Mouse (Mus musculus): ENCODE results near the gene Bloc1s3. TPM values are rescaled to one million over a fixed set of nuclear protein-coding genes. Genes with fewer than 3 reads are reported as not detected.

Gene Bloc1s3
- 4.8 TPM for polyA plus RNA-seq (2014; fragmentation: Illumina TruSeq; extraction: RNeasy Lipid Tissue Mini Kit (QIAGEN cat#74804); ENCODE audit: low read depth, low replicate concordance)

GRCm38 (mm10) chr7:19508150-19508923, at the start of gene Bloc1s3, which contains the start of gene Trappc6a:
Bloc1s3 (minus strand) TSS chr7:19508367.
Trappc6a (plus strand) TSS chr7:19508395.

GRCm38 (mm10) chr7:19517652-19518365, 9.6 kb upstream of the Bloc1s3 start, which contains the start of gene Nkpd1:
Nkpd1 (plus strand) TSS chr7:19517838.

GRCm38 (mm10) chr7:19462884-19463381, 45.2 kb downstream of the Bloc1s3 start, which contains the start of gene Exoc3l2:
Exoc3l2 (plus strand) TSS chr7:19463331.

GRCm38 (mm10) chr7:19458591-19459111, 49.5 kb downstream of the Bloc1s3 start, which contains the start of gene Mark4:
Mark4 (minus strand) TSS chr7:19458821.

Other genes with a start within 250 kb of the Bloc1s3 start
- 16.0 TPM for gene Vasp, start 236.6 kb downstream of the Bloc1s3 start, polyA plus RNA-seq (2014; fragmentation: Illumina TruSeq; extraction: RNeasy Lipid Tissue Mini Kit (QIAGEN cat#74804); ENCODE audit: low read depth, low replicate concordance)
- gene Ppm1n, start 228.3 kb downstream of the Bloc1s3 start, polyA plus RNA-seq (2014; fragmentation: Illumina TruSeq; extraction: RNeasy Lipid Tissue Mini Kit (QIAGEN cat#74804); ENCODE audit: low read depth, low replicate concordance): not detected
- 0.28 TPM for gene Rtn2, start 225.7 kb downstream of the Bloc1s3 start, polyA plus RNA-seq (2014; fragmentation: Illumina TruSeq; extraction: RNeasy Lipid Tissue Mini Kit (QIAGEN cat#74804); ENCODE audit: low read depth, low replicate concordance)
- 0.20 TPM for gene Fosb, start 198.3 kb downstream of the Bloc1s3 start, polyA plus RNA-seq (2014; fragmentation: Illumina TruSeq; extraction: RNeasy Lipid Tissue Mini Kit (QIAGEN cat#74804); ENCODE audit: low read depth, low replicate concordance)
- gene Ercc1, start 163.6 kb downstream of the Bloc1s3 start, polyA plus RNA-seq (2014; fragmentation: Illumina TruSeq; extraction: RNeasy Lipid Tissue Mini Kit (QIAGEN cat#74804); ENCODE audit: low read depth, low replicate concordance): not detected
- 1.2 TPM for gene Cd3eap, start 148.9 kb downstream of the Bloc1s3 start, polyA plus RNA-seq (2014; fragmentation: Illumina TruSeq; extraction: RNeasy Lipid Tissue Mini Kit (QIAGEN cat#74804); ENCODE audit: low read depth, low replicate concordance)
- not detected for gene Ppp1r13l, start 148.6 kb downstream of the Bloc1s3 start, polyA plus RNA-seq (2014; fragmentation: Illumina TruSeq; extraction: RNeasy Lipid Tissue Mini Kit (QIAGEN cat#74804); ENCODE audit: low read depth, low replicate concordance)
- not detected for gene Ercc2, start 126.4 kb downstream of the Bloc1s3 start, polyA plus RNA-seq (2014; fragmentation: Illumina TruSeq; extraction: RNeasy Lipid Tissue Mini Kit (QIAGEN cat#74804); ENCODE audit: low read depth, low replicate concordance)
- not detected for gene Klc3, start 104.3 kb downstream of the Bloc1s3 start, polyA plus RNA-seq (2014; fragmentation: Illumina TruSeq; extraction: RNeasy Lipid Tissue Mini Kit (QIAGEN cat#74804); ENCODE audit: low read depth, low replicate concordance)
- not detected for gene Ckm, start 103.6 kb downstream of the Bloc1s3 start, polyA plus RNA-seq (2014; fragmentation: Illumina TruSeq; extraction: RNeasy Lipid Tissue Mini Kit (QIAGEN cat#74804); ENCODE audit: low read depth, low replicate concordance)
- gene Mark4, start 49.5 kb downstream of the Bloc1s3 start, polyA plus RNA-seq (2014; fragmentation: Illumina TruSeq; extraction: RNeasy Lipid Tissue Mini Kit (QIAGEN cat#74804); ENCODE audit: low read depth, low replicate concordance): 0.89 TPM
- gene Exoc3l2, start 45.0 kb downstream of the Bloc1s3 start, polyA plus RNA-seq (2014; fragmentation: Illumina TruSeq; extraction: RNeasy Lipid Tissue Mini Kit (QIAGEN cat#74804); ENCODE audit: low read depth, low replicate concordance): 1.4 TPM
- not detected for gene Trappc6a, start within 50 bp of the Bloc1s3 start, polyA plus RNA-seq (2014; fragmentation: Illumina TruSeq; extraction: RNeasy Lipid Tissue Mini Kit (QIAGEN cat#74804); ENCODE audit: low read depth, low replicate concordance)
- gene Nkpd1, start 9.5 kb upstream of the Bloc1s3 start, polyA plus RNA-seq (2014; fragmentation: Illumina TruSeq; extraction: RNeasy Lipid Tissue Mini Kit (QIAGEN cat#74804); ENCODE audit: low read depth, low replicate concordance): not detected
- 0.49 TPM for gene Ppp1r37, start 54.7 kb upstream of the Bloc1s3 start, polyA plus RNA-seq (2014; fragmentation: Illumina TruSeq; extraction: RNeasy Lipid Tissue Mini Kit (QIAGEN cat#74804); ENCODE audit: low read depth, low replicate concordance)
- not detected for gene Zfp296, start 68.9 kb upstream of the Bloc1s3 start, polyA plus RNA-seq (2014; fragmentation: Illumina TruSeq; extraction: RNeasy Lipid Tissue Mini Kit (QIAGEN cat#74804); ENCODE audit: low read depth, low replicate concordance)
- 19.0 TPM for gene Gemin7, start 69.2 kb upstream of the Bloc1s3 start, polyA plus RNA-seq (2014; fragmentation: Illumina TruSeq; extraction: RNeasy Lipid Tissue Mini Kit (QIAGEN cat#74804); ENCODE audit: low read depth, low replicate concordance)
- 1.5 TPM for gene Clasrp, start 96.1 kb upstream of the Bloc1s3 start, polyA plus RNA-seq (2014; fragmentation: Illumina TruSeq; extraction: RNeasy Lipid Tissue Mini Kit (QIAGEN cat#74804); ENCODE audit: low read depth, low replicate concordance)
- gene Relb, start 121.1 kb upstream of the Bloc1s3 start, polyA plus RNA-seq (2014; fragmentation: Illumina TruSeq; extraction: RNeasy Lipid Tissue Mini Kit (QIAGEN cat#74804); ENCODE audit: low read depth, low replicate concordance): 0.61 TPM
- gene Clptm1, start 156.7 kb upstream of the Bloc1s3 start, polyA plus RNA-seq (2014; fragmentation: Illumina TruSeq; extraction: RNeasy Lipid Tissue Mini Kit (QIAGEN cat#74804); ENCODE audit: low read depth, low replicate concordance): 26.7 TPM
- gene Apoc2, start 169.6 kb upstream of the Bloc1s3 start, polyA plus RNA-seq (2014; fragmentation: Illumina TruSeq; extraction: RNeasy Lipid Tissue Mini Kit (QIAGEN cat#74804); ENCODE audit: low read depth, low replicate concordance): not detected
- gene Gm44805, start 173.1 kb upstream of the Bloc1s3 start, polyA plus RNA-seq (2014; fragmentation: Illumina TruSeq; extraction: RNeasy Lipid Tissue Mini Kit (QIAGEN cat#74804); ENCODE audit: low read depth, low replicate concordance): not detected
- not detected for gene Apoc4, start 173.1 kb upstream of the Bloc1s3 start, polyA plus RNA-seq (2014; fragmentation: Illumina TruSeq; extraction: RNeasy Lipid Tissue Mini Kit (QIAGEN cat#74804); ENCODE audit: low read depth, low replicate concordance)
- not detected for gene Apoc1, start 184.3 kb upstream of the Bloc1s3 start, polyA plus RNA-seq (2014; fragmentation: Illumina TruSeq; extraction: RNeasy Lipid Tissue Mini Kit (QIAGEN cat#74804); ENCODE audit: low read depth, low replicate concordance)
- gene Apoe, start 190.8 kb upstream of the Bloc1s3 start, polyA plus RNA-seq (2014; fragmentation: Illumina TruSeq; extraction: RNeasy Lipid Tissue Mini Kit (QIAGEN cat#74804); ENCODE audit: low read depth, low replicate concordance): 4.9 TPM
- gene Tomm40, start 207.1 kb upstream of the Bloc1s3 start, polyA plus RNA-seq (2014; fragmentation: Illumina TruSeq; extraction: RNeasy Lipid Tissue Mini Kit (QIAGEN cat#74804); ENCODE audit: low read depth, low replicate concordance): 0.28 TPM
- gene Nectin2, start 242.1 kb upstream of the Bloc1s3 start, polyA plus RNA-seq (2014; fragmentation: Illumina TruSeq; extraction: RNeasy Lipid Tissue Mini Kit (QIAGEN cat#74804); ENCODE audit: low read depth, low replicate concordance): 2.4 TPM

Measured in kidney, adult 10 weeks (tissue).